Mouse (Mus musculus) neural tube, embryonic 11.5 days (tissue): ENCODE measurements around the gene A2ml1. TPM values are rescaled to one million over a fixed set of nuclear protein-coding genes. Genes with fewer than 3 reads are reported as not detected.

Source experiments
- ATAC-seq: fragments of 200-750 bp; cut with Nextera tagmentation; 2 replicates; pipeline ENCODE4 v1.8.0; 2017; ENCODE audit warnings: moderate number of reproducible peaks, mild to moderate bottlenecking, moderate TSS enrichment, moderate library complexity; ENCODE audit not compliant: insufficient read depth, low FRiP score, low TSS enrichment
- DNase-seq: peaks from one replicate; pipeline ENCODE4 v3.0.0-alpha.2; 2015; ENCODE audit warnings: low spot score
- H3K27ac ChIP-seq: fragments of 300-500 bp; sonication (generic); 2 replicates; pipeline ENCODE4 v1.5.1; 2014; ENCODE audit warnings: low read depth, mild to moderate bottlenecking, low read length
- H3K27me3 ChIP-seq: fragments of 300-500 bp; sonication (generic); 2 replicates; pipeline ENCODE4 v1.6.1; 2014; ENCODE audit warnings: mild to moderate bottlenecking, low read length, mixed read lengths; ENCODE audit not compliant: control insufficient read depth, insufficient read depth
- H3K36me3 ChIP-seq: fragments of 300-500 bp; sonication (generic); 2 replicates; pipeline ENCODE4 v1.6.1; 2014; ENCODE audit warnings: mild to moderate bottlenecking, low read length, moderate library complexity, mixed read lengths; ENCODE audit not compliant: control insufficient read depth, insufficient read depth
- H3K4me1 ChIP-seq: fragments of 300-500 bp; sonication (generic); 2 replicates; pipeline ENCODE4 v1.6.1; 2014; ENCODE audit warnings: low read length, mixed read lengths; ENCODE audit not compliant: control insufficient read depth, insufficient read depth
- H3K4me2 ChIP-seq: fragments of 300-500 bp; sonication (generic); 2 replicates; pipeline ENCODE4 v1.6.1; 2014; ENCODE audit warnings: low read depth, mild to moderate bottlenecking, moderate library complexity
- H3K4me3 ChIP-seq: fragments of 300-500 bp; sonication (generic); 2 replicates; pipeline ENCODE4 v1.5.1; 2014; ENCODE audit warnings: low read depth, low read length
- H3K9ac ChIP-seq: fragments of 300-500 bp; sonication (generic); 2 replicates; pipeline ENCODE4 v1.6.1; 2014; ENCODE audit warnings: mild to moderate bottlenecking, low read length
- H3K9me3 ChIP-seq: fragments of 300-500 bp; sonication (generic); 2 replicates; pipeline ENCODE4 v1.6.1; 2016; ENCODE audit warnings: low read length; ENCODE audit not compliant: control insufficient read depth
- WGBS: fragments of 180-500 bp; shearing (Covaris S2); extraction: QIAGEN DNeasy Blood & Tissue Kit; methylation state at CpG from one replicate; pipeline ENCODE4 v1.1.7; 2014; 5-methylcytosine and 5-hydroxymethylcytosine counted together
- polyA plus RNA-seq: library from polyadenylated mRNA; unstranded; fragments of >200 nt; fragmentation: Nextera tagmentation; extraction: Ambion mirVana; gene quantifications from 2 replicates; pipeline ENCODE4 v1.2.1, GENCODE M21; 2014

A2ml1 gene
- polyA plus RNA-seq, 1 experiment from 2014 or later, result not detected

GRCm38 (mm10) chr6:128602463-128603201 is 21.2 kb upstream of the A2ml1 start:
- ATAC-seq (peak; percentile 32), DNase-seq (no peak)
- no peak overlapping the region for H3K4me3 ChIP-seq
- no peak overlapping the region for H3K27ac ChIP-seq
- 52% methylated on average over 10 of the region's 10 CpGs for WGBS
- no peak overlapping the region for H3K9ac ChIP-seq
- H3K4me1 ChIP-seq, result no peaks in the 10 kb centered on the region
- H3K27me3 ChIP-seq, result no peaks in the 10 kb centered on the region
- no peaks in the 10 kb centered on the region for H3K9me3 ChIP-seq
- no peak overlapping the region for H3K4me2 ChIP-seq
- no peaks in the 10 kb centered on the region for H3K36me3 ChIP-seq

- Histone ChIP-seq H3K4me1 (no peaks in the 10 kb centered on the region), H3K27ac (no peak overlapping the region), H3K36me3 (no peaks in the 10 kb centered on the region), H3K4me3 (no peak overlapping the region), H3K9me3 (no peaks in the 10 kb centered on the region), H3K4me2 (no peak overlapping the region), H3K27me3 (no peaks in the 10 kb centered on the region), H3K9ac (no peak overlapping the region)
- DNase-seq (no peak), ATAC-seq (peak; percentile 8; the same call in 1 of the 2 replicates)
- WGBS, result 53% methylated on average over 3 of the region's 3 CpGs
These were observed 20.6 kb upstream of the A2ml1 start for GRCm38 (mm10) chr6:128602026-128602425.

- no peak for ATAC-seq
- Histone ChIP-seq H3K9ac (no peak overlapping the region), H3K4me2 (no peak overlapping the region), H3K4me3 (no peak overlapping the region), H3K9me3 (no peaks in the 10 kb centered on the region), H3K36me3 (no peaks in the 10 kb centered on the region), H3K27me3 (no peaks in the 10 kb centered on the region), H3K27ac (no peak overlapping the region), H3K4me1 (no peaks in the 10 kb centered on the region)
- DNase-seq, result no peak
- WGBS, result 67% methylated on average over 4 of the region's 4 CpGs
These were observed 18.1 kb upstream of the A2ml1 start for GRCm38 (mm10) chr6:128599555-128599954.

GRCm38 (mm10) chr6:128598256-128599047 is 17.0 kb upstream of the A2ml1 start:
- H3K4me1 ChIP-seq, result no peaks in the 10 kb centered on the region
- H3K4me2 ChIP-seq, result no peak overlapping the region
- H3K9ac ChIP-seq, result no peak overlapping the region
- no peaks in the 10 kb centered on the region for H3K9me3 ChIP-seq
- no peaks in the 10 kb centered on the region for H3K27me3 ChIP-seq
- no peak for DNase-seq
- H3K4me3 ChIP-seq, result no peak overlapping the region
- H3K36me3 ChIP-seq, result no peaks in the 10 kb centered on the region
- 68% methylated on average over 2 of the region's 2 CpGs for WGBS
- no peak for ATAC-seq
- no peak overlapping the region for H3K27ac ChIP-seq

GRCm38 (mm10) chr6:128597121-128597522 is 15.7 kb upstream of the A2ml1 start:
- DNase-seq, result peak; percentile 45
- Histone ChIP-seq H3K4me3 (no peak overlapping the region), H3K9ac (no peak overlapping the region), H3K36me3 (no peaks in the 10 kb centered on the region), H3K27ac (no peak overlapping the region), H3K4me2 (peak overlapping the region; percentile 4; the same call in 1 of the 2 replicates), H3K27me3 (no peaks in the 10 kb centered on the region), H3K9me3 (no peaks in the 10 kb centered on the region), H3K4me1 (no peaks in the 10 kb centered on the region)
- ATAC-seq, result peak; percentile 90
- WGBS, result 24% methylated on average over 9 of the region's 9 CpGs

GRCm38 (mm10) chr6:128594651-128595050 is 13.2 kb upstream of the A2ml1 start:
- no peak overlapping the region for H3K4me2 ChIP-seq
- H3K27ac ChIP-seq, result no peak overlapping the region
- WGBS, result 90% methylated on average over 9 of the region's 9 CpGs
- no peaks in the 10 kb centered on the region for H3K36me3 ChIP-seq
- H3K9ac ChIP-seq, result no peak overlapping the region
- ATAC-seq, result no peak
- H3K9me3 ChIP-seq, result no peaks in the 10 kb centered on the region
- no peaks in the 10 kb centered on the region for H3K4me1 ChIP-seq
- no peak overlapping the region for H3K4me3 ChIP-seq
- DNase-seq, result no peak
- no peaks in the 10 kb centered on the region for H3K27me3 ChIP-seq

- H3K4me2 ChIP-seq, result no peak overlapping the region
- no peak overlapping the region for H3K4me3 ChIP-seq
- H3K9me3 ChIP-seq, result no peaks in the 10 kb centered on the region
- H3K27ac ChIP-seq, result no peak overlapping the region
- H3K9ac ChIP-seq, result no peak overlapping the region
- 51% methylated on average over 4 of the region's 4 CpGs for WGBS
- H3K36me3 ChIP-seq, result no peaks in the 10 kb centered on the region
- H3K4me1 ChIP-seq, result no peaks in the 10 kb centered on the region
- H3K27me3 ChIP-seq, result no peaks in the 10 kb centered on the region
- DNase-seq (no peak), ATAC-seq (no peak)
These were observed 8.0 kb upstream of the A2ml1 start for GRCm38 (mm10) chr6:128589426-128589825.

- H3K27me3 ChIP-seq, result no peaks in the 10 kb centered on the region
- no peaks in the 10 kb centered on the region for H3K4me1 ChIP-seq
- 87% methylated on average over 6 of the region's 6 CpGs for WGBS
- DNase-seq, result no peak
- no peak overlapping the region for H3K27ac ChIP-seq
- no peak overlapping the region for H3K4me3 ChIP-seq
- ATAC-seq, result no peak
- no peak overlapping the region for H3K9ac ChIP-seq
- no peaks in the 10 kb centered on the region for H3K36me3 ChIP-seq
- no peak overlapping the region for H3K4me2 ChIP-seq
- H3K9me3 ChIP-seq, result no peaks in the 10 kb centered on the region
These were observed 6.2 kb upstream of the A2ml1 start for GRCm38 (mm10) chr6:128587619-128588018.
